Mouse (Mus musculus) small intestine, adult 2 months (tissue): ENCODE results near the gene Mylk2.

ENCODE experiments used
- CTCF ChIP-seq: fragments of 200-500 bp; IDR thresholded peaks from 2 replicates; pipeline ENCODE4 v1.5.1; 2012; ENCODE audit warnings: low read depth, mild to moderate bottlenecking, control low read depth, inconsistent platforms, low read length, moderate library complexity, mixed read lengths; ENCODE audit not compliant: insufficient replicate concordance, insufficient read length; ENCODE audit errors: extremely low read depth
- POLR2A ChIP-seq: fragments of 200-500 bp; IDR thresholded peaks from 2 replicates; pipeline ENCODE4 v1.6.1; 2012; ENCODE audit warnings: low read depth, mild to moderate bottlenecking, control low read depth, inconsistent platforms, low read length, moderate library complexity

- TF ChIP-seq POLR2A, result no peak
- no peak for TF ChIP-seq CTCF
These were observed 7.6 kb upstream of the Mylk2 start for GRCm38 (mm10) chr2:152903586-152903985.
